Mouse (Mus musculus) midbrain, embryonic 15.5 days (tissue): ENCODE data around the gene Chrm1. TPM values are rescaled to one million over a fixed set of nuclear protein-coding genes. Genes with fewer than 3 reads are reported as not detected.
"Not testable (repeated sequence)": the region's sequence is repeated elsewhere in the genome, so short reads cannot be mapped to it uniquely, and the experiment has no call there.

ENCODE experiments used
- ATAC-seq: fragments of 200-750 bp; cut with Nextera tagmentation; replicated peaks from 2 replicates; pipeline ENCODE4 v1.8.0; 2017; ENCODE audit warnings: moderate TSS enrichment
- H3K27ac ChIP-seq: fragments of 300-500 bp; sonication (generic); 2 replicates; pipeline ENCODE4 v1.5.1; 2015; ENCODE audit warnings: mild to moderate bottlenecking, inconsistent platforms
- H3K27me3 ChIP-seq: fragments of 300-500 bp; sonication (generic); replicated peaks from 2 replicates; pipeline ENCODE4 v1.6.1; 2015; ENCODE audit warnings: inconsistent platforms
- H3K36me3 ChIP-seq: fragments of 300-500 bp; sonication (generic); replicated peaks from 2 replicates; pipeline ENCODE4 v1.6.1; 2015; ENCODE audit warnings: inconsistent platforms
- H3K4me1 ChIP-seq: fragments of 300-500 bp; sonication (generic); 2 replicates; pipeline ENCODE4 v1.6.1; 2015; ENCODE audit warnings: inconsistent platforms
- H3K4me2 ChIP-seq: fragments of 300-500 bp; sonication (generic); 2 replicates; pipeline ENCODE4 v1.6.1; 2015; ENCODE audit warnings: inconsistent platforms, mild to moderate bottlenecking, moderate library complexity
- H3K4me3 ChIP-seq: fragments of 300-500 bp; sonication (generic); 2 replicates; pipeline ENCODE4 v1.5.1; 2015; ENCODE audit warnings: mild to moderate bottlenecking, inconsistent platforms
- H3K9ac ChIP-seq: fragments of 300-500 bp; sonication (generic); 2 replicates; pipeline ENCODE4 v1.6.1; 2015; ENCODE audit warnings: mild to moderate bottlenecking, inconsistent platforms
- H3K9me3 ChIP-seq: fragments of 300-500 bp; sonication (generic); 2 replicates; pipeline ENCODE4 v1.6.1; 2016; ENCODE audit warnings: inconsistent platforms
- WGBS: fragments of 180-500 bp; shearing (Covaris S2); methylation state at CpG from one replicate; pipeline ENCODE4 v1.1.7; 2015; ENCODE audit warnings: mixed read lengths; 5-methylcytosine and 5-hydroxymethylcytosine counted together
- polyA plus RNA-seq: library from polyadenylated mRNA; unstranded; fragments of >200 nt; fragmentation: Nextera tagmentation; extraction: Ambion mirVana; gene quantifications from 2 replicates; pipeline ENCODE4 v1.2.1, GENCODE M21; 2015

Gene Chrm1
- polyA plus RNA-seq, 1 experiment from 2014 or later: 0.81 TPM

- under 1% methylated on average over 20 of the region's 20 CpGs for WGBS
- H3K9ac ChIP-seq: peak overlapping the region; percentile 91
- H3K4me3 ChIP-seq: peak overlapping the region; percentile 82
- peak overlapping the region; percentile 69 for H3K4me2 ChIP-seq
- peaks cover 32% of the 10 kb centered on the region for H3K4me1 ChIP-seq
- H3K27ac ChIP-seq: peak overlapping the region; percentile 79
- no peaks in the 10 kb centered on the region for H3K27me3 ChIP-seq
- H3K36me3 ChIP-seq: peaks cover 8% of the 10 kb centered on the region
- H3K9me3 ChIP-seq: no peaks in the 10 kb centered on the region
- peak; percentile 0 for ATAC-seq
These were observed 60.2 kb downstream of the Chrm1 start for GRCm38 (mm10) chr19:8723574-8724346.

GRCm38 (mm10) chr19:8724392-8724791 lies 60.8 kb downstream of the Chrm1 start:
- Histone ChIP-seq H3K4me2 (peak overlapping the region; percentile 69), H3K27ac (peak overlapping the region; percentile 79; the same call in 1 of the 2 replicates), H3K9me3 (no peaks in the 10 kb centered on the region), H3K4me1 (peaks cover 32% of the 10 kb centered on the region), H3K4me3 (peak overlapping the region; percentile 82), H3K9ac (peak overlapping the region; percentile 91), H3K27me3 (no peaks in the 10 kb centered on the region), H3K36me3 (peaks cover 8% of the 10 kb centered on the region)
- ATAC-seq: no peak
- WGBS: 1% methylated on average over 2 of the region's 2 CpGs

- peaks cover 8% of the 10 kb centered on the region for H3K36me3 ChIP-seq
- H3K4me2 ChIP-seq: peak overlapping the region; percentile 69; the same call in 1 of the 2 replicates
- H3K9me3 ChIP-seq: no peaks in the 10 kb centered on the region
- H3K4me1 ChIP-seq: peaks cover 32% of the 10 kb centered on the region
- peak overlapping the region; percentile 91; the same call in 1 of the 2 replicates for H3K9ac ChIP-seq
- H3K4me3 ChIP-seq: peak overlapping the region; percentile 82; the same call in 1 of the 2 replicates
- H3K27me3 ChIP-seq: no peaks in the 10 kb centered on the region
- WGBS: 59% methylated on average over 4 of the region's 4 CpGs
- ATAC-seq: no peak
- H3K27ac ChIP-seq: no peak overlapping the region
These were observed 61.6 kb downstream of the Chrm1 start for GRCm38 (mm10) chr19:8725081-8725613.

GRCm38 (mm10) chr19:8726609-8727390 lies 63.2 kb downstream of the Chrm1 start:
- Histone ChIP-seq H3K27me3 (no peaks in the 10 kb centered on the region), H3K4me1 (peaks cover 23% of the 10 kb centered on the region), H3K36me3 (peaks cover 8% of the 10 kb centered on the region), H3K27ac (no peak overlapping the region), H3K4me3 (no peak overlapping the region), H3K9me3 (no peaks in the 10 kb centered on the region), H3K9ac (no peak overlapping the region), H3K4me2 (no peak overlapping the region)
- WGBS: 21% methylated on average over 3 of the region's 3 CpGs
- no peak for ATAC-seq

GRCm38 (mm10) chr19:8727495-8728114 lies 64.0 kb downstream of the Chrm1 start:
- H3K27me3 ChIP-seq: no peaks in the 10 kb centered on the region
- H3K4me1 ChIP-seq: peaks cover 15% of the 10 kb centered on the region
- no peak overlapping the region for H3K4me3 ChIP-seq
- H3K27ac ChIP-seq: no peak overlapping the region
- H3K9ac ChIP-seq: no peak overlapping the region
- 24% methylated on average over 5 of the region's 5 CpGs for WGBS
- H3K9me3 ChIP-seq: no peaks in the 10 kb centered on the region
- H3K36me3 ChIP-seq: peaks cover 8% of the 10 kb centered on the region
- H3K4me2 ChIP-seq: no peak overlapping the region
- no peak for ATAC-seq

GRCm38 (mm10) chr19:8728335-8729099 lies 64.9 kb downstream of the Chrm1 start:
- H3K27me3 ChIP-seq, H3K27ac ChIP-seq, H3K9me3 ChIP-seq, H3K36me3 ChIP-seq, H3K4me3 ChIP-seq, H3K9ac ChIP-seq, ATAC-seq, H3K4me2 ChIP-seq: not testable (repeated sequence)
- H3K4me1 ChIP-seq: peaks cover 15% of the 10 kb centered on the region
- 56% methylated on average over 3 of the region's 3 CpGs for WGBS

Other genes starting within 250 kb of the Chrm1 start
- 12.1 and 13.5 TPM in 2 replicates for gene Slc22a8, start 72.5 kb upstream of the Chrm1 start, polyA plus RNA-seq
- 15.3 and 19.7 TPM in 2 replicates for gene Slc22a6, start 45.8 kb upstream of the Chrm1 start, polyA plus RNA-seq
- gene Slc3a2, start 59.6 kb downstream of the Chrm1 start, polyA plus RNA-seq: 165 and 174 TPM in 2 replicates
- gene Wdr74, start 72.0 kb downstream of the Chrm1 start, polyA plus RNA-seq: 100.0 and 103 TPM in 2 replicates
- 1.5 and 1.7 TPM in 2 replicates for gene 1700092M07Rik, start 76.9 kb downstream of the Chrm1 start, polyA plus RNA-seq
- 121 and 123 TPM in 2 replicates for gene Stx5a, start 77.6 kb downstream of the Chrm1 start, polyA plus RNA-seq
- 161 and 171 TPM in 2 replicates for gene Nxf1, start 93.3 kb downstream of the Chrm1 start, polyA plus RNA-seq
- 212 and 213 TPM in 2 replicates for gene Tmem223, start 107.2 kb downstream of the Chrm1 start, polyA plus RNA-seq
- 27.1 and 31.8 TPM in 2 replicates for gene Tmem179b, start 110.7 kb downstream of the Chrm1 start, polyA plus RNA-seq
- gene Taf6l, start 122.6 kb downstream of the Chrm1 start, polyA plus RNA-seq: 32.6 and 34.0 TPM in 2 replicates
- 129 and 132 TPM in 2 replicates for gene Polr2g, start 134.8 kb downstream of the Chrm1 start, polyA plus RNA-seq
- gene Zbtb3, start 138.8 kb downstream of the Chrm1 start, polyA plus RNA-seq: 8.4 and 8.7 TPM in 2 replicates
- gene Ttc9c, start 155.5 kb downstream of the Chrm1 start, polyA plus RNA-seq: 59.8 and 60.4 TPM in 2 replicates
- gene Hnrnpul2, start 156.2 kb downstream of the Chrm1 start, polyA plus RNA-seq: 6.6 and 6.7 TPM in 2 replicates
- not detected in 2 replicates for gene AC129217.1, start 166.0 kb downstream of the Chrm1 start, polyA plus RNA-seq
- gene Bscl2, start 173.7 kb downstream of the Chrm1 start, polyA plus RNA-seq: 100 and 105 TPM in 2 replicates
- 479 and 483 TPM in 2 replicates for gene Gng3, start 175.4 kb downstream of the Chrm1 start, polyA plus RNA-seq
- 1.1 and 1.4 TPM in 2 replicates for gene Lrrn4cl, start 187.0 kb downstream of the Chrm1 start, polyA plus RNA-seq
- gene Ubxn1, start 207.7 kb downstream of the Chrm1 start, polyA plus RNA-seq: 138 and 142 TPM in 2 replicates
- 61.4 and 62.7 TPM in 2 replicates for gene Uqcc3, start 217.1 kb downstream of the Chrm1 start, polyA plus RNA-seq
- gene Lbhd1, start 219.9 kb downstream of the Chrm1 start, polyA plus RNA-seq: 36.5 and 37.7 TPM in 2 replicates
- gene Gm49403, start 220.1 kb downstream of the Chrm1 start, polyA plus RNA-seq: not detected in 2 replicates
- 40.2 and 44.3 TPM in 2 replicates for gene 1810009A15Rik, start 225.1 kb downstream of the Chrm1 start, polyA plus RNA-seq
- gene Gm49416, start 225.1 kb downstream of the Chrm1 start, polyA plus RNA-seq: not detected in 2 replicates
- 36.4 and 38.4 TPM in 2 replicates for gene Ints5, start 229.2 kb downstream of the Chrm1 start, polyA plus RNA-seq
- 88.8 and 90.7 TPM in 2 replicates for gene Ganab, start 234.3 kb downstream of the Chrm1 start, polyA plus RNA-seq